Mouse (Mus musculus): ENCODE measurements at regions not wholly inside any gene's neighbourhood (a gene's known extent, or its start where the extent isn't known, plus 50 kb on each side); places are given as distances from the start of the nearest gene placed in this dataset.

DNA sequence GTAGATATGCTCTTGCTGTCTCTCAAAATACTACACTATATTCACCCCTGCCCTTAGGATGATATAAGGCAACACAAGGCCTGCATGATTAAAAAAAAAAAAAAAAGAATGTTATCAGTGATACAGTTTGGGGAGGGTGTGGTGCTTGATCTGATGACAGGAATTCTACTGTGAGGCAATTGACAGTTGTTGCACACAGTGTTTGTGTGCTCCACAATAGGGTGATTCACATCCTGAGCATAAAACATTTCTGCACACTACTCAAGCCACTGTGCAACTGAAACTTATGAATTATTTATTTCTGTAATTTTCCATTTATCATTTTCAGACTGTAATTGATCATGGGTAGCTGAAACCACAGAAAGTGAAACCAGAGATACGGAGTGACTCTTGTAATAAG is 277.2 kb upstream of the Adgrl4 start:
- Histone ChIP-seq H3K27me3 (no peaks in the 10 kb centered on the region), H3K4me2 (no peak overlapping the region), H3K9me3 (no peaks in the 10 kb centered on the region), H3K9ac (replicated peaks) (no peak overlapping the region), H3K4me1 (replicated peaks) (no peaks in the 10 kb centered on the region), H3K4me3 (replicated peaks) (no peak overlapping the region), H3K27ac (no peak overlapping the region), H3K36me3 (no peaks in the 10 kb centered on the region)
- no peak for ATAC-seq (ENCODE audit: insufficient number of reproducible peaks, insufficient read depth, low FRiP score, low TSS enrichment, low read depth)
- 75% methylated on average over 1 of the region's 1 CpGs for WGBS

GRCm38 (mm10) chr3:151182132-151182531 is 255.6 kb upstream of the Adgrl4 start:
- no peaks in the 10 kb centered on the region for H3K36me3 ChIP-seq
- no peak for ATAC-seq (ENCODE audit: insufficient number of reproducible peaks, insufficient read depth, low FRiP score, low TSS enrichment, low read depth)
- no peak overlapping the region for H3K9ac ChIP-seq (replicated peaks)
- no peak overlapping the region for H3K27ac ChIP-seq
- no peaks in the 10 kb centered on the region for H3K27me3 ChIP-seq
- no peaks in the 10 kb centered on the region for H3K9me3 ChIP-seq
- H3K4me1 ChIP-seq (replicated peaks), result no peaks in the 10 kb centered on the region
- 41% methylated on average over 2 of the region's 2 CpGs for WGBS
- no peak overlapping the region for H3K4me2 ChIP-seq
- H3K4me3 ChIP-seq (replicated peaks), result no peak overlapping the region

DNA sequence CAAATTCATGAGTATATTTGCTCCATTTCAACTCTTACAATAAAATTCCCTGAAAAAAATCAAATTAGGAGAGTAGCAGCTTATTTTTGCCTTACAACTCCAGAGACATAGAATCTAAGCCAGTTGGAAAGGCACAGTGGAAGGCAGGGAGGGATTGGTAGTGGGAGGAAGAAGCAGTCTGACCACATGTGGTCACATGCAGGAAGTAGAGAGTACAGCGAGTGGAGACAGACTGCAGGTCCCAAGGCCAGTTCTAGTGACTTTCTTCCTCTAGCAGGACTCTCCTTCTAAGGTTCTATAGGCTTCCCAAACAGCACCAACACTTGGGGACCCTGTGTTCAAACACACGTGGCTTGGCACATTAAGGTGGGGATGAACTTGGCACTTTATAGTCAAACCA is 245.6 kb upstream of the Adgrl4 start:
- Histone ChIP-seq H3K27ac (no peak overlapping the region), H3K4me3 (replicated peaks) (no peak overlapping the region), H3K9ac (replicated peaks) (no peak overlapping the region), H3K36me3 (no peaks in the 10 kb centered on the region), H3K9me3 (no peaks in the 10 kb centered on the region), H3K4me2 (no peak overlapping the region), H3K27me3 (no peaks in the 10 kb centered on the region), H3K4me1 (replicated peaks) (no peaks in the 10 kb centered on the region)
- 80% methylated on average over 2 of the region's 2 CpGs for WGBS
- ATAC-seq (ENCODE audit: insufficient number of reproducible peaks, insufficient read depth, low FRiP score, low TSS enrichment, low read depth), result no peak

- Histone ChIP-seq H3K4me1 (replicated peaks) (no peaks in the 10 kb centered on the region), H3K4me3 (replicated peaks) (no peak overlapping the region), H3K27ac (no peak overlapping the region), H3K9me3 (no peaks in the 10 kb centered on the region), H3K4me2 (no peak overlapping the region), H3K9ac (replicated peaks) (no peak overlapping the region), H3K36me3 (no peaks in the 10 kb centered on the region), H3K27me3 (no peaks in the 10 kb centered on the region)
- no peak for ATAC-seq (ENCODE audit: insufficient number of reproducible peaks, insufficient read depth, low FRiP score, low TSS enrichment, low read depth)
- WGBS, result 78% methylated on average over 4 of the region's 4 CpGs
Observed at GRCm38 (mm10) chr3:151210978-151211377, 226.7 kb upstream of the Adgrl4 start.

DNA sequence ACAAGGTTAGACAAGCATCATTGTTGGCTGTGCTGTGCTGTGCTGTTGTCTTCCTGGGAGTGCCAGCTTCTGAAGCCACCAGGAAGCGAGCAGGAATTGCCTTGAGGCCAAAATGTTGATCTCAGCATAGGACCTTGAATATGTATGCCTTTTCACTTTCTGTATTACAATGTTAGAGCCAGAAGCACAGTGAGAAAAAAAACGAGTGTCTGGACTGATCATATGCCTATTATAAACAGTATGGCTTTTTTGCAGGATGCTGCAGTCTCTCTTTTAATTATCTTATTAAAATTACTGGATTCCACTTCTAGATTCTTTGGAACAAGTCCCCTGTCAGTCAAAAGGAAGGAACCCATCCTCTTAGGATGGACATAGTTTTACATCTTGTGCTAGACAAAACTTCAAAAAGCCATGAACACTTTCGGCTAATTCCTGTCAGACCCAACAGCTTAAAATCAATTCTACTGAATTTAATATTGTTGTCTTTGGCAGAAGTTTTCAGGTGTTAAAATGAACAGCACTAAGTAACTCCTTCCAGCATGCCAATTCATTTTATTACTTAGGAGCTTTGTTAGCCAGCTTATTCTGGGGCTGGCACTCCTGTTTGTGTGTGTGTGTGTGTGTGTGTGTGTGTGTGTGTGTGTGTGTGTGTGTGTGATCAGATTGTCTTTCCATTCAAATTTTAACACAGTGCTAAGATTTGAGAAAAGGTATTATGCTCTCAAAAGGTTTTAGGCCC is 220.8 kb upstream of the Adgrl4 start:
- Histone ChIP-seq H3K9me3 (no peaks in the 10 kb centered on the region), H3K27ac (no peak overlapping the region), H3K4me2 (no peak overlapping the region), H3K4me1 (replicated peaks) (no peaks in the 10 kb centered on the region), H3K36me3 (no peaks in the 10 kb centered on the region), H3K9ac (replicated peaks) (no peak overlapping the region), H3K27me3 (no peaks in the 10 kb centered on the region), H3K4me3 (replicated peaks) (no peak overlapping the region)
- WGBS, result 71% methylated on average over 3 of the region's 3 CpGs
- no peak for ATAC-seq (ENCODE audit: insufficient number of reproducible peaks, insufficient read depth, low FRiP score, low TSS enrichment, low read depth)

- Histone ChIP-seq H3K4me1 (replicated peaks) (no peaks in the 10 kb centered on the region), H3K9ac (replicated peaks) (no peak overlapping the region), H3K4me3 (replicated peaks) (no peak overlapping the region), H3K27me3 (no peaks in the 10 kb centered on the region), H3K9me3 (no peaks in the 10 kb centered on the region), H3K36me3 (no peaks in the 10 kb centered on the region), H3K4me2 (no peak overlapping the region), H3K27ac (no peak overlapping the region)
- 16% methylated on average over 3 of the region's 3 CpGs for WGBS
- no peak for ATAC-seq (ENCODE audit: insufficient number of reproducible peaks, insufficient read depth, low FRiP score, low TSS enrichment, low read depth)
Observed at GRCm38 (mm10) chr3:151222407-151222806, 215.3 kb upstream of the Adgrl4 start.

DNA sequence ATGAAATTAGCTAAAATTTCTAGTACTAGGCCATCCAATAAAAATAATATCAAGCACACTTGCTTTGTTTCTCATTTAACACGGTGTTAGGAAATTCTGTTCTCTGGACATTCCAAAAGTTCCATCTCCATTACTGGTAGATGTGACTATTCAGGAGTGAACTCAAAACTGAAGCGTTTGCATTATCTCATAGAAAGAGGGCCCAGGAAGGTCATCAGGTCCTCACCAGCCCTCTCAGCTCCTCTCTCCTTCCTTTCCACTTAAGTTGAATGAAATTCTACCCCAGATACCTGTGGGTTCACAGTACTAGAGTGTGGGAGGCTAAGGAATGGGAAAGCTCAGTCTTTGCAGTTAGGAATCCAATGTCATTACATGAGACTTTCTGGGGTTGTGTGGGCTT is 185.2 kb upstream of the Adgrl4 start:
- ATAC-seq (ENCODE audit: insufficient number of reproducible peaks, insufficient read depth, low FRiP score, low TSS enrichment, low read depth), result no peak
- WGBS, result 89% methylated on average over 2 of the region's 2 CpGs
- H3K4me1 ChIP-seq (replicated peaks), result no peaks in the 10 kb centered on the region
- H3K4me2 ChIP-seq, result no peak overlapping the region
- no peak overlapping the region for H3K4me3 ChIP-seq (replicated peaks)
- H3K9me3 ChIP-seq, result no peaks in the 10 kb centered on the region
- H3K27me3 ChIP-seq, result no peaks in the 10 kb centered on the region
- H3K9ac ChIP-seq (replicated peaks), result no peak overlapping the region
- no peak overlapping the region for H3K27ac ChIP-seq
- H3K36me3 ChIP-seq, result no peaks in the 10 kb centered on the region

DNA sequence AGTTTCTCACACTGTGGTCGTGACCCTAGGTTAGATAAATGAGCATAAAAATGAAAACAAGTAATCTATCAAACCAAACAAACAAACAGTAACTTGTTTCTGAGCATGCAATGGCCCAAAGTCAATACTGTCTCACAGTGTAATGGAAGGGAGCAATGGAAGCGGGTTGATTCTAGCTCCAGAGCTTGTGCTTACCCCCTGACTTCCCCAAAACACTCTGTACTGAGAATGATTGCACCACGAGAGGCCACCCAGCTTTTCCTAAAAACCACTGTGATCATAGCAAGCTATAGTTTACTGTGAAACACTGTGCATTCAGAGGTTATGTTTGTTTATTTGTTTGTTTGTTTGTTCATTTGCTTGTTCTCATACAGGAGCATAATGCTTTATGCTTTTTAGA is 174.9 kb upstream of the Adgrl4 start:
- Histone ChIP-seq H3K36me3 (no peaks in the 10 kb centered on the region), H3K9me3 (no peaks in the 10 kb centered on the region), H3K27me3 (no peaks in the 10 kb centered on the region), H3K9ac (replicated peaks) (no peak overlapping the region), H3K4me1 (replicated peaks) (no peaks in the 10 kb centered on the region), H3K4me2 (no peak overlapping the region), H3K27ac (no peak overlapping the region), H3K4me3 (replicated peaks) (no peak overlapping the region)
- WGBS, result 85% methylated on average over 3 of the region's 3 CpGs
- ATAC-seq (ENCODE audit: insufficient number of reproducible peaks, insufficient read depth, low FRiP score, low TSS enrichment, low read depth), result no peak

DNA sequence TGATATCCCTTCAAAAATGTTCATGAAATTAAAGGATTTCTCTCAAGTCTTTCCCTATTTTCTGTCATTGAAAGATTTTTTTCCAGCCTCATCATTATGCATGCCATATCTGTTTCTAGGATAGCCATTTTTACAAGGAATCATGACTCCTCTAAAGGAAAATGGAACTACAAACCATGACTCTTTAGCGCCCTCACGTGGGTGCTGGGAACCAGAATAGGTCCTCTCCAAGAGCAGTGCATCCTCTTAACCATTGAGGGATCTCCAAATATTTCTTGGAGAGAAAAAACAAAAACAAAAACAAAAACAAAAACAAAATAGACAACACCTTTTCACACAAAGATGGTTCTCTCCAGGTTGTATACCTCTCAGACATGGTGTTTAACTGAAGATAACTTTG is 172.0 kb upstream of the Adgrl4 start:
- 14% methylated on average over 2 of the region's 2 CpGs for WGBS

GRCm38 (mm10) chr3:151269514-151269913 is 168.2 kb upstream of the Adgrl4 start:
- Histone ChIP-seq H3K4me1 (replicated peaks) (0 out of 2 replicates have a peak, but pooled peaks cover 1% of the 10 kb centered on the region), H3K27me3 (no peaks in the 10 kb centered on the region), H3K9me3 (no peaks in the 10 kb centered on the region), H3K4me2 (no peak overlapping the region), H3K27ac (no peak overlapping the region), H3K36me3 (no peaks in the 10 kb centered on the region), H3K4me3 (replicated peaks) (no peak overlapping the region), H3K9ac (replicated peaks) (no peak overlapping the region)
- 66% methylated on average over 2 of the region's 2 CpGs for WGBS
- no peak for ATAC-seq (ENCODE audit: insufficient number of reproducible peaks, insufficient read depth, low FRiP score, low TSS enrichment, low read depth)

More for the DNA sequence above, 172.0 kb upstream of the Adgrl4 start:
- Histone ChIP-seq H3K27ac (no peak overlapping the region), H3K27me3 (no peaks in the 10 kb centered on the region), H3K4me3 (replicated peaks) (no peak overlapping the region), H3K9me3 (no peaks in the 10 kb centered on the region), H3K4me2 (no peak overlapping the region), H3K36me3 (no peaks in the 10 kb centered on the region), H3K9ac (replicated peaks) (no peak overlapping the region), H3K4me1 (replicated peaks) (no peaks in the 10 kb centered on the region)
- ATAC-seq (ENCODE audit: insufficient number of reproducible peaks, insufficient read depth, low FRiP score, low TSS enrichment, low read depth), result no peak

DNA sequence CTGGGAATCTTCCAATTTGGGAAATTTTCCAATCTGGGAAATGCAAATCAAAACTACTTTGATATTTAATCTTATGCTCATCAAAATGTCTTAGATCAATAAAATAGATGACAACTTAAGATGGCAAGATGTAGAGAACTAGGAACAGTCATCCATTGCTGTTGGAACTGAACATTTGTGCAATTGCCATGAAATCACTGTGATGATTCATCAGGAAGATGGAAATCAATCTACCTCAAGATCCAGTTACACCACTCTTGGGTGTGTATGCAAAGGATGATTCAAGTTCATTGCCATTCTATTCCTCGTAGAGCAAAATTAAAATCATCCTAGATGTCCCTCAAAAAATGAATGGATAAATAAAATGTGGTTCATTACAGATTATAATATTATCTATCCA is 153.9 kb upstream of the Adgrl4 start:
- H3K4me2 ChIP-seq, result no peak overlapping the region
- H3K27ac ChIP-seq, result no peak overlapping the region
- no peaks in the 10 kb centered on the region for H3K27me3 ChIP-seq
- H3K36me3 ChIP-seq, result no peaks in the 10 kb centered on the region
- no peaks in the 10 kb centered on the region for H3K4me1 ChIP-seq (replicated peaks)
- H3K9ac ChIP-seq (replicated peaks), result no peak overlapping the region
- ATAC-seq (ENCODE audit: insufficient number of reproducible peaks, insufficient read depth, low FRiP score, low TSS enrichment, low read depth), result no peak
- H3K4me3 ChIP-seq (replicated peaks), result no peak overlapping the region
- 88% methylated on average over 1 of the region's 1 CpGs for WGBS
- no peaks in the 10 kb centered on the region for H3K9me3 ChIP-seq

DNA sequence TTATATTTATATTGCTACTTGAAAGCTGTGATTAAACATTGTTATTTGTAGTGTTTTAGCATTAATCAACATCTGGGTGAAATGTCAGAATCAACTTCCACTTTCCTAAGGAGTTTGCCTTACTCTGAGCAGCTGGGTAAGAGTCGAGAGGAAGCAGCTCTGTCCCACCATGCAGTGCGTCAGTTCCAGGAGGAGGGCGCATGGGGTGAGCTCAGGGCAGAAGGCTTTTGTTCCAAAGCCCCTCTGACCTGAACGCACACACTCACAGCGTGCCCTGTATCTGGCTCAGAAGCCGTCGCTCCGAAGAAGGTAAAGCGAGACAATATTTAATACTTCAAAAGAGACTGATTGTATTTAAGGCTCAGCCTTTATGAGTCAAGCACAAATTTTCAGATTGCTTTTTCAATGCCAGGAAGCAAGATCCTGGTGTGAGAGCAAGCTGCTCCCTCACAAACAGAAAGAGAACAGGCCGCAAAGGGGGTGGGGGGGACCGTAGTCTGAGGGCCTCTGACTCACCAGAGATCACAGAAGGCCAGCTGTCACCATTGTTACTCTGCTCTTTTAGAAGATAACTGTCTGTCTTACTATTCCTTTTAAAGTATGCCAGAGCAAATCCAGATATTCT is 143.6 kb upstream of the Adgrl4 start:
- no peak overlapping the region for H3K27ac ChIP-seq
- 65% methylated on average over 11 of the region's 11 CpGs for WGBS
- H3K4me3 ChIP-seq (replicated peaks), result no peak overlapping the region
- H3K9ac ChIP-seq (replicated peaks), result no peak overlapping the region
- no peak overlapping the region for H3K4me2 ChIP-seq
- no peaks in the 10 kb centered on the region for H3K4me1 ChIP-seq (replicated peaks)
- H3K27me3 ChIP-seq, result no peaks in the 10 kb centered on the region
- ATAC-seq (ENCODE audit: insufficient number of reproducible peaks, insufficient read depth, low FRiP score, low TSS enrichment, low read depth), result no peak
- no peaks in the 10 kb centered on the region for H3K36me3 ChIP-seq
- no peaks in the 10 kb centered on the region for H3K9me3 ChIP-seq
